Mouse (Mus musculus) mature B cell (primary cell): ENCODE data around the gene Gm17469.
"Not testable (repeated sequence)": the region's sequence is repeated elsewhere in the genome, so short reads cannot be mapped to it uniquely, and the experiment has no call there.

ENCODE experiments used
- in situ Hi-C: fragments of 300-500 bp; cut with MboI; formaldehyde crosslinking; loops from 2 replicates; pipeline ENCODE4 v1.14.3; 2019

The Gm17469 gene

DNA sequence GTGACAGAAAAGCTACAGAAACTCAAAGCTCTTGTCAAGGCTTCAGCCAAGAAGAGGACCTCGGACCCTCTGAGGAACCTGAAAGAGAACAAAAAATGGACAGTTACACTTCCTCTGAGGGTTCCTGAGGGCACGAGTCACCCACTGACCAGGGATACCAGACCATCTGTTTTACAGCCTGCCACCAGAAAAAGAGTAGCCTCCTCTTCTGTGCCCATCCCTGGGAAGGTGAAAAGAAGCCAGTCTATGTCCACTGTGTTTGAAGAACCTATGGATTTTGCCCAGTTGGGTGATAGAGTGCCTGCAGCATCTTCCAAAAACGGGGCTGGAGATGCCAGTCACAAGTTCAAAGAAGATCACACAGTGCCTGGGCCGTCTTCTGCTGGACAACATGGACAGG, at the start of gene Gm17469:
Gene Gm17469 (plus strand): TSS at position 301 of the 400 bp plus-strand sequence.
- in situ Hi-C loops, result not testable (repeated sequence)
